Mouse (Mus musculus) embryonic facial prominence, embryonic 12.5 days (tissue): Measurements from ENCODE around the gene Nt5dc1. TPM values are rescaled to one million over a fixed set of nuclear protein-coding genes. Genes with fewer than 3 reads are reported as not detected.
"Not testable (repeated sequence)": the region's sequence is repeated elsewhere in the genome, so short reads cannot be mapped to it uniquely, and the experiment has no call there.

Experiments used
- ATAC-seq: fragments of 200-750 bp; cut with Nextera tagmentation; 2 replicates; pipeline ENCODE4 v1.8.0; 2017; ENCODE audit not compliant: insufficient number of reproducible peaks, insufficient read depth, low FRiP score, low TSS enrichment
- H3K27ac ChIP-seq: fragments of 300-500 bp; sonication (generic); 2 replicates; pipeline ENCODE4 v1.5.1; 2016; ENCODE audit warnings: mild to moderate bottlenecking
- H3K27me3 ChIP-seq: fragments of 300-500 bp; sonication (generic); 2 replicates; pipeline ENCODE4 v1.6.1; 2016; ENCODE audit warnings: mild to moderate bottlenecking, moderate library complexity
- H3K36me3 ChIP-seq: fragments of 300-500 bp; sonication (generic); 2 replicates; pipeline ENCODE4 v1.6.1; 2016; ENCODE audit warnings: mild to moderate bottlenecking
- H3K4me1 ChIP-seq: fragments of 300-500 bp; sonication (generic); 2 replicates; pipeline ENCODE4 v1.6.1; 2016
- H3K4me2 ChIP-seq: fragments of 300-500 bp; sonication (generic); replicated peaks from 2 replicates; pipeline ENCODE4 v1.6.1; 2016; ENCODE audit warnings: mild to moderate bottlenecking, moderate library complexity
- H3K4me3 ChIP-seq: fragments of 300-500 bp; sonication (generic); 2 replicates; pipeline ENCODE4 v1.5.1; 2016; ENCODE audit warnings: mild to moderate bottlenecking
- H3K9ac ChIP-seq: fragments of 300-500 bp; sonication (generic); 2 replicates; pipeline ENCODE4 v1.6.1; 2016; ENCODE audit warnings: mild to moderate bottlenecking, moderate library complexity
- H3K9me3 ChIP-seq: fragments of 300-500 bp; sonication (generic); 2 replicates; pipeline ENCODE4 v1.6.1; 2016; ENCODE audit warnings: mild to moderate bottlenecking, moderate library complexity
- WGBS: fragments of 180-500 bp; shearing (Covaris S2); methylation state at CpG from one replicate; pipeline ENCODE4 v1.1.7; 2016; 5-methylcytosine and 5-hydroxymethylcytosine counted together
- polyA plus RNA-seq: library from polyadenylated mRNA; unstranded; fragments of >200 nt; fragmentation: Nextera tagmentation; extraction: Ambion mirVana; gene quantifications from 2 replicates; pipeline ENCODE4 v1.2.1, GENCODE M21; 2016

The Nt5dc1 gene
- polyA plus RNA-seq, 1 experiment from 2014 or later: 7.8 TPM

DNA sequence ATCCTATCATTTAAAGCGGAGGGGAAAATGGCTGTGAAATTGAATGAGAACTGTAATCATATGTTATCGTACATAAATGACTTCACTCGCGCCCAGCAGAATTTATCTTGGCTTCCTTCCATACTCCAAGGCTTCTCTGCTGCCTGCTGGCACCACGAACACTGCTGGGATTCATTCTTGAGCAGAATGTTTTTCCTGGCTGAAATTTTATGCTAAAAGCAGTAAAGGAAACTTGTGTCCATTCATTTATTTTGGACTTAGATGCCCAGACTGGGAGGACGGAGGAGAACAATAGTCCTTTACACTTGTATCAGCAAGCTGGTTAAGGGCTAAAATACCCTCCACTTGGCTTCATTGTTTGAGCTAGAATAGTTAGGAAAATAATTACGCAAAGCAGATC lies 146.7 kb downstream of the Nt5dc1 start:
- Histone ChIP-seq H3K4me3 (no peak overlapping the region), H3K27ac (no peak overlapping the region), H3K4me1 (no peaks in the 10 kb centered on the region), H3K27me3 (no peaks in the 10 kb centered on the region), H3K4me2 (no peak overlapping the region), H3K36me3 (no peaks in the 10 kb centered on the region), H3K9me3 (no peaks in the 10 kb centered on the region), H3K9ac (no peak overlapping the region)
- WGBS: 47% methylated on average over 7 of the region's 7 CpGs
- no peak for ATAC-seq

DNA sequence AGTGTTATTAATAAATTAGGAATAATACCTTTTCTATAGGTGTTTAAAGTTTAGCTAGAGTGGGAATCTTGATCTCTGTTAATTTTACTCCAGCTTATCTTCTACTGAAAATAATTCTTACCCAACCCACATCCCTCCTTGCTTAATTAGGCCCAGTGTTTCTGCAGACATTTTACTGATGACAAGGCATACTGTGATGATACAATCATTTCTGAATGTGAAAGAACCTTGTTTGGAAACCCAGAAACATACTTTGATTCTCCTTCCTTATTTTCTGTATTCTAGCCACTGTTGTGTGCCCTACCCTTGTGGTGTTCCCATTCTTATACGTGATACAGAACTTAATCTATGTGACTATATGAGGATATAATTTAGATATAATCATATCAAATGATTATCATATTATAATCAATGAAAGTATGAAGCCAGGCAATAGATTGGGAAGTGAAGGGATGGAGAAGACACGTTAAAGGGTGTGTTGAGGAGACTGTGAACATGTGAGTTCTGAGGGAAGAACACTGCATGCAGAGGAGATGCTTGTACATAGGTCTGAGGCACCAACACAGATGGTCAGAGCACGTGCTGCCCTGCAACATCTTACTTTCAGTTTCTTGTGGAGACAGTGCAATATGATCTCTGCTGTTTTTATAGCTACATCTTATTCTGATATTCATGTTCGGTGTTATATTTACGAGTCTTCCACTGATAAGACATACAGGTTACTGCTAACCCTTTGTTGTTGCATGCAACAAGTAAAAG lies 150.9 kb downstream of the Nt5dc1 start:
- no peaks in the 10 kb centered on the region for H3K27me3 ChIP-seq
- no peaks in the 10 kb centered on the region for H3K36me3 ChIP-seq
- no peak for ATAC-seq
- H3K9ac ChIP-seq: no peak overlapping the region
- 71% methylated on average over 5 of the region's 5 CpGs for whole genome bisulfite sequencing
- no peak overlapping the region for H3K4me2 ChIP-seq
- no peaks in the 10 kb centered on the region for H3K4me1 ChIP-seq
- H3K4me3 ChIP-seq: no peak overlapping the region
- H3K27ac ChIP-seq: no peak overlapping the region
- no peaks in the 10 kb centered on the region for H3K9me3 ChIP-seq

DNA sequence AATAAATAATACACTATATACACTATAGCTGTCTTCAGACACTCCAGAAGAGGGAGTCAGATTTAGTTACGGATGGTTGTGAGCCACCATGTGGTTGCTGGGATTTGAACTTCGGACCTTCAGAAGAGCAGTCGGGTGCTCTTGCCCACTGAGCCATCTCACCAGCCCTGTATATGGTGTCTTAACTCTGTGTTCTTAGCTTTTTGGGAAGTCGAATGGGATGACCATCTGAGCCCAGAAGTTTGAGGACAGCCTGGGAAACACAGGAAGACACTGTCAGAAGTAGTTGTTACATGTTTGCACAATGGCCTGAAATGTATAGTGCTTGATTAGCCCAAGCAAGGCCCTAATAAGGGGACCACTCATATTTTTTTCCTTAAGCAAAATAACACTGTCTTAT lies 153.2 kb downstream of the Nt5dc1 start:
- Histone ChIP-seq H3K27me3 (no peaks in the 10 kb centered on the region), H3K9ac (no peak overlapping the region), H3K36me3 (no peaks in the 10 kb centered on the region), H3K4me3 (no peak overlapping the region), H3K4me1 (no peaks in the 10 kb centered on the region), H3K9me3 (no peaks in the 10 kb centered on the region), H3K27ac (no peak overlapping the region), H3K4me2 (no peak overlapping the region)
- no peak for ATAC-seq
- 82% methylated on average over 4 of the region's 4 CpGs for WGBS

DNA sequence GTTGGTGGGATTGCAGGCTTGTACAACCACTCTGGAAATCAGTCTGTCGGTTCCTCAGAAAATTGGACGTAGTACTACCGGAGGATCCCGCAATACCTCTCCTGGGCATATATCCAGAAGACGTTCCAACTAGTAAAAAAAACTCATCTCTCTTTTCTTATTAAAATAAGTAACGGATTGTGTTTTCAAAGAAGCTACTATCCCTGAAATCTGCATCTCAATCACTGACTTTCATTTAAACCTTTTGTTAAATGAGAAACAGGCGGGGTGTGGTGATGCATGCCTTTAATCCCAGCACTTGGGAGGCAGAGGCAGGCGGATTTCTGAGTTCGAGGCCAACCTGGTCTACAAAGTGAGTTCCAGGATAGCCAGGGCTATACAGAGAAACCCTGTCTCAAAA lies 165.5 kb downstream of the Nt5dc1 start:
- not testable (repeated sequence) for H3K36me3 ChIP-seq

DNA sequence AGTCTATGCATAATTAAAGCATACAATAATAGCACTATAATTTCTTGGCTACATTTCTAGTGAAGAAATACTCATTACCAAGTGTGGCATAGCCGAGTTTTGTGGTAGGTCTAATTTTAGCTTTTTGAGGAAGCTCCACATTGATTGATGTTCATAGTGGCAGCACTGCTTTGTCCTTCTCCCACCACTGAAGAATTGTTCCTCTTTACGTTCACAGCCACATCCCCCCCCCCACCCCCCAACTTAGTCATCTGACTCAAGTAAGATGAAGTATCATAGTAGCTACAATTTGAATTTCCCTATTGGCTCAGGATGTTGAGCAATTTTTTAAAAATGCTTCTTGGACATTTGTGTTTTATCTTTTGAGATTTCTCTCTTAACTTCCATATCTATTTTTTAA lies 168.8 kb downstream of the Nt5dc1 start:
- no peak overlapping the region for H3K9ac ChIP-seq
- H3K4me3 ChIP-seq: no peak overlapping the region
- H3K4me2 ChIP-seq: no peak overlapping the region
- H3K36me3 ChIP-seq: no peaks in the 10 kb centered on the region
- no peak overlapping the region for H3K27ac ChIP-seq
- H3K9me3 ChIP-seq: no peaks in the 10 kb centered on the region
- WGBS: 63% methylated on average over 2 of the region's 2 CpGs
- no peak for ATAC-seq
- no peaks in the 10 kb centered on the region for H3K27me3 ChIP-seq
- H3K4me1 ChIP-seq: no peaks in the 10 kb centered on the region

More for the DNA sequence above, 165.5 kb downstream of the Nt5dc1 start:
- not testable (repeated sequence) for H3K27me3 ChIP-seq, H3K4me2 ChIP-seq, H3K4me1 ChIP-seq, H3K9me3 ChIP-seq, H3K4me3 ChIP-seq, ATAC-seq, H3K9ac ChIP-seq, H3K27ac ChIP-seq
- 90% methylated on average over 9 of the region's 9 CpGs for WGBS

DNA sequence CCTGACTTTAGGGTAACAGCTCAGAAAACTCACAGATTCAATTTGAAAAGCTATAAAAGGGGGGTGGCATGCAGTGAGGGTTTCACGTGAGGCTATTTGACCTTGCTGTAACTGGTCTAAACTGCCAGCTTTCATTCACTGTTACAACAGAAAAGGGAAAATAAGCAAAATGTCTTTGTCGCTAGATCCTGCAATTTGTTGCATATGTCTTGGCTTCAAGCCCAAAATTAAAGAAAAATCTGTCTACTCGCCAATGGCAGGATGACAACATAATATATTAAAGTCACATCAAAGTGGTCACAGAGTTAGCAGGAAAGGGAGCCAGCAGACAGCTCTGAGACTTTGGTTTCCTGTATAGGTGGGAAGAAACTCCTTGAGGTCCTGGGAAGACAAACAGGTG lies 170.6 kb downstream of the Nt5dc1 start:
- no peak overlapping the region for H3K4me2 ChIP-seq
- no peaks in the 10 kb centered on the region for H3K27me3 ChIP-seq
- H3K4me3 ChIP-seq: no peak overlapping the region
- no peaks in the 10 kb centered on the region for H3K4me1 ChIP-seq
- no peak overlapping the region for H3K9ac ChIP-seq
- WGBS: 41% methylated on average over 3 of the region's 3 CpGs
- no peaks in the 10 kb centered on the region for H3K36me3 ChIP-seq
- H3K9me3 ChIP-seq: no peaks in the 10 kb centered on the region
- no peak overlapping the region for H3K27ac ChIP-seq
- no peak for ATAC-seq

DNA sequence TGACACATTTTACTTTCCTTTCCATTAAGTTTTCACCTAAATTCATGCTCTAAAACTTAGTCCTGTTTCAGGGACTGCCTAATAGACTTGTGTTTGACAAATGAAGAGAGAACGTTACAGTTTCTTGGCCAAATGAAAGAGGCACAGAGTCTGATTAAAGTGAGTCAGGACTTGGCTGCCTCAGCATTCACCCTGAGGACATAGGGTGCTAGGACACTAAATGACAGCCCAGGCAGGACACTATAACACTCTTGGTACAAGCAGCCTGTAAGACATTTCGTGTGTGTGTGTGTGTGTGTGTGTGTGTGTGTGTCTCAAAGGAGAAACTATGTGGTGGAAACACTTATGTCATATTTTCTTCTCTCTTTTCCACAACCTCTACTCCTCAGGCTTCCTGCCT lies 172.2 kb downstream of the Nt5dc1 start:
- 57% methylated on average over 2 of the region's 2 CpGs for WGBS
- H3K27ac ChIP-seq: no peak overlapping the region
- ATAC-seq: no peak

DNA sequence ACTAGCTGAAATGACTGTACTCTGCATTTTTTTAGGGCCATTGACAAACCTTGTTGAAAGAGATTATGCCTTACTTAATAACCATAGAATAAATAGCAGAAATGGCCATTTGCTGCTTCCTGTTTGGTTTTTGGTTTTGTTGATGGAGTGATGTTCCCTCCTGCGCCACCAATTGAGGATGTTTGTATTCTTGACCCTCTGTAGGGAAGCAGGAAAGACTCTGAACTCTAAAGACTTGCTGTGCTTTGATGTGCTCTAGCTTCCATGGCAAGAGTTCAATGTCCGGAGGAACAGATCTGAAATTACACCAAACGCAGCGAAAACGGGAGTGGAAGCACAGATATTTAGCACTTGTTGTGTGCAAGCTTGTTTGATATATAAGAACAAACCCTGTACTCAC lies 173.6 kb downstream of the Nt5dc1 start:
- Histone ChIP-seq H3K36me3 (no peaks in the 10 kb centered on the region), H3K4me1 (no peaks in the 10 kb centered on the region), H3K4me3 (no peak overlapping the region), H3K4me2 (no peak overlapping the region), H3K9ac (no peak overlapping the region), H3K9me3 (no peaks in the 10 kb centered on the region), H3K27ac (no peak overlapping the region), H3K27me3 (no peaks in the 10 kb centered on the region)
- ATAC-seq: no peak
- WGBS: 71% methylated on average over 5 of the region's 5 CpGs

More for the DNA sequence above, 172.2 kb downstream of the Nt5dc1 start:
- Histone ChIP-seq H3K36me3 (no peaks in the 10 kb centered on the region), H3K4me1 (no peaks in the 10 kb centered on the region), H3K9me3 (no peaks in the 10 kb centered on the region), H3K4me3 (no peak overlapping the region), H3K27me3 (no peaks in the 10 kb centered on the region), H3K4me2 (no peak overlapping the region), H3K9ac (no peak overlapping the region)

DNA sequence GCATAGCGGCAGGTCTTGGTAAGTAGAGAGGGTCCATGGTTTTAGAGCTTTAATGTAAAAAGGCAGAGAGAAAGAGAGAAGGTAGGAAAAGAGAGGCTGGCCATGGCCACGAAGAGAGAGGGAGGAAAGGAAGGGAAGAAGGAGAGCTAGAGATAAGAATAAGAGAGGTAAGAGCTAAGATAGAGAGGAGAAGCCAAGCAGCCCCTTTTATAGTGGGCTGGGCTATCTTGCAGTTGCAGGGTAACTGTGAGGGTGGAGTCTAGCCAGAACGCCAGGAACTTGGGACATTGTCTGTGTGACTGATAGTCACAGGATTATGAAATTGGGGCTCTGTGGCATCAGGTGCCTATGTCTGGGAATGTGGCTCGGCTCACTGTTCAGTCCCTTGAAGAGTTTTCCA lies 179.8 kb downstream of the Nt5dc1 start:
- Histone ChIP-seq H3K4me3 (no peak overlapping the region), H3K27ac (no peak overlapping the region), H3K4me1 (no peaks in the 10 kb centered on the region), H3K9ac (no peak overlapping the region), H3K9me3 (no peaks in the 10 kb centered on the region), H3K36me3 (no peaks in the 10 kb centered on the region), H3K27me3 (no peaks in the 10 kb centered on the region), H3K4me2 (no peak overlapping the region)
- no peak for ATAC-seq
- WGBS: 76% methylated on average over 4 of the region's 4 CpGs

Other genes starting within 250 kb of the Nt5dc1 start
- 47.5 and 49.3 TPM in 2 replicates for gene Dse, start 210.8 kb downstream of the Nt5dc1 start, polyA plus RNA-seq
- gene Tspyl1, start 136.4 kb downstream of the Nt5dc1 start, polyA plus RNA-seq: 93.2 and 94.1 TPM in 2 replicates
- 37.8 and 40.2 TPM in 2 replicates for gene Tspyl4, start 121.1 kb downstream of the Nt5dc1 start, polyA plus RNA-seq
- 0.29 and 0.38 TPM in 2 replicates for gene Col10a1, start 28.6 kb downstream of the Nt5dc1 start, polyA plus RNA-seq
- 15.1 and 16.3 TPM in 2 replicates for gene Frk, start 64.8 kb upstream of the Nt5dc1 start, polyA plus RNA-seq